Mouse (Mus musculus) cerebellum, adult (tissue): Measurements from ENCODE around the gene Olfr777.
"Not testable (repeated sequence)": the region's sequence is repeated elsewhere in the genome, so short reads cannot be mapped to it uniquely, and the experiment has no call there.

Experiments used
- ATAC-seq: cut with Nextera tagmentation; 2 replicates; pipeline ENCODE4 v1.9.2; 2017; ENCODE audit warnings: mild to moderate bottlenecking, moderate library complexity, mixed read lengths; ENCODE audit not compliant: insufficient number of reproducible peaks, low FRiP score, low TSS enrichment

The Olfr777 gene

GRCm38 (mm10) chr10:129271081-129271535 is at the start of gene Olfr777:
TSS of gene Olfr777 (minus strand) at chr10:129271485.
- ATAC-seq: no peak

- ATAC-seq: no peak
Measured at GRCm38 (mm10) chr10:129317817-129318216, 46.5 kb upstream of the Olfr777 start, which contains the start of gene Olfr780. TSS of gene Olfr780 (plus strand) at chr10:129318117.

- not testable (repeated sequence) for ATAC-seq
Measured at GRCm38 (mm10) chr10:129313521-129313920, 42.2 kb upstream of the Olfr777 start.

- ATAC-seq: not testable (repeated sequence)
Measured at GRCm38 (mm10) chr10:129312973-129313372, 41.7 kb upstream of the Olfr777 start.

- no peak for ATAC-seq
Measured at GRCm38 (mm10) chr10:129258827-129259226, 12.5 kb downstream of the Olfr777 start, which contains the start of gene Olfr776. TSS of gene Olfr776 (plus strand) at chr10:129259127.

- ATAC-seq: no peak
Measured at GRCm38 (mm10) chr10:129248112-129248511, 23.2 kb downstream of the Olfr777 start, which contains the start of gene Olfr775. TSS of gene Olfr775 (plus strand) at chr10:129248412.

- no peak for ATAC-seq
Measured at GRCm38 (mm10) chr10:129235904-129236303, 35.4 kb downstream of the Olfr777 start, which contains the start of gene Olfr774. TSS of gene Olfr774 (plus strand) at chr10:129236204.

GRCm38 (mm10) chr10:129230737-129231136 is 40.5 kb downstream of the Olfr777 start:
- no peak for ATAC-seq
